Mouse (Mus musculus) midbrain, postnatal 0 days (tissue): ENCODE results near the gene Oxld1. TPM values are rescaled to one million over a fixed set of nuclear protein-coding genes. Genes with fewer than 3 reads are reported as not detected.

Experiments used
- ATAC-seq: fragments of 200-750 bp; cut with Nextera tagmentation; 2 replicates; pipeline ENCODE4 v1.8.0; 2017; ENCODE audit warnings: moderate number of reproducible peaks, mild to moderate bottlenecking, moderate TSS enrichment, moderate library complexity; ENCODE audit not compliant: low FRiP score
- DNase-seq: peaks from one replicate; pipeline ENCODE4 v3.0.0-alpha.2; 2015; ENCODE audit warnings: low spot score
- H3K27ac ChIP-seq: fragments of 300-500 bp; sonication (generic); 2 replicates; pipeline ENCODE4 v1.5.1; 2014; ENCODE audit warnings: low read depth, mild to moderate bottlenecking, low read length, mixed read lengths
- H3K27me3 ChIP-seq: fragments of 300-500 bp; sonication (generic); 2 replicates; pipeline ENCODE4 v1.6.1; 2014; ENCODE audit warnings: low read length, control low read depth, mixed read lengths; ENCODE audit not compliant: insufficient read depth
- H3K36me3 ChIP-seq: fragments of 300-500 bp; sonication (generic); 2 replicates; pipeline ENCODE4 v1.6.1; 2014; ENCODE audit warnings: low read length, control low read depth, mixed read lengths; ENCODE audit not compliant: insufficient read depth
- H3K4me1 ChIP-seq: fragments of 300-500 bp; sonication (generic); 2 replicates; pipeline ENCODE4 v1.6.1; 2014; ENCODE audit warnings: mild to moderate bottlenecking, control low read depth, antibody characterized with exemption, low read length, mixed read lengths; ENCODE audit not compliant: insufficient read depth
- H3K4me2 ChIP-seq: fragments of 300-500 bp; sonication (generic); 2 replicates; pipeline ENCODE4 v1.6.1; 2014; ENCODE audit warnings: low read depth, mild to moderate bottlenecking, low read length, mixed read lengths; ENCODE audit not compliant: poor library complexity, severe bottlenecking
- H3K4me3 ChIP-seq: fragments of 300-500 bp; sonication (generic); 2 replicates; pipeline ENCODE4 v1.5.1; 2014; ENCODE audit warnings: low read depth, mild to moderate bottlenecking, low read length, moderate library complexity
- H3K9ac ChIP-seq: fragments of 300-500 bp; sonication (generic); replicated peaks from 2 replicates; pipeline ENCODE4 v1.6.1; 2014; ENCODE audit warnings: mild to moderate bottlenecking, low read length, moderate library complexity, mixed read lengths; ENCODE audit not compliant: poor library complexity, severe bottlenecking
- H3K9me3 ChIP-seq: fragments of 300-500 bp; sonication (generic); 2 replicates; pipeline ENCODE4 v1.6.1; 2016; ENCODE audit warnings: low read length, control low read depth
- CTCF ChIP-seq: IDR thresholded peaks from 2 replicates; pipeline ENCODE4 v1.5.1; 2016; ENCODE audit warnings: antibody characterized with exemption, mild to moderate bottlenecking
- WGBS: fragments of 180-500 bp; shearing (Covaris S2); extraction: QIAGEN DNeasy Blood & Tissue Kit; methylation state at CpG from one replicate; pipeline ENCODE4 v1.1.7; 2014; 5-methylcytosine and 5-hydroxymethylcytosine counted together
- polyA plus RNA-seq: library from polyadenylated mRNA; unstranded; fragments of >200 nt; fragmentation: Nextera tagmentation; extraction: Ambion mirVana; gene quantifications from 2 replicates; pipeline ENCODE4 v1.2.1, GENCODE M21; 2015
- total RNA-seq: library from RNA; depleted of rRNA; stranded (reverse); fragments of >200 nt; gene quantifications from 2 replicates; pipeline ENCODE4 v1.2.3, GENCODE M21; 2014

Gene Oxld1
- total and polyA plus RNA-seq, 2 experiments from 2014 or later, result 7.9 to 11.4 TPM

DNA sequence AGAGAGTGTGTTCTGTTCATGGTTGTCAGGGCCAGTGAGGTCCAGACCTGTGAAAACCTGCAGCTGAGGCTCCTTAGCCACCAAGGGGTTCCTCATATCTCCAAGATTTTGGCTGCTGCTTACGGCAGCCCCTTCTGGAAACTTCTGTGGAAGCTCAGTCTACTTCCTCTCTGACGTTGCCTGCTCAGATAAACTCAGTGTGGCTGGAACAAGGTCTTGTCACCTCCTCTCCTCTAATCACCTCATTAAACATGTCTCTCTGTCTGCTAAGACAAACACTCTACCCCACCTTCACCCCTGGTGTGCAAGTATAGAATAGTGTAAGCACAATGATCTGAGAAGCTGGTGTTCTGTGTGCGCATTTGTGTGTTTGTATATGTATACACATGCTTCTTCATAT is 12.4 kb downstream of the Oxld1 start:
- ATAC-seq (no peak), DNase-seq (no peak)
- Histone ChIP-seq H3K27me3 (no peaks in the 10 kb centered on the region), H3K9me3 (no peaks in the 10 kb centered on the region), H3K9ac (no peak overlapping the region), H3K4me2 (no peak overlapping the region), H3K36me3 (no peaks in the 10 kb centered on the region), H3K4me1 (no peaks in the 10 kb centered on the region), H3K27ac (no peak overlapping the region), H3K4me3 (no peak overlapping the region)
- WGBS, result 77% methylated on average over 3 of the region's 3 CpGs
- TF ChIP-seq CTCF, result no peak

DNA sequence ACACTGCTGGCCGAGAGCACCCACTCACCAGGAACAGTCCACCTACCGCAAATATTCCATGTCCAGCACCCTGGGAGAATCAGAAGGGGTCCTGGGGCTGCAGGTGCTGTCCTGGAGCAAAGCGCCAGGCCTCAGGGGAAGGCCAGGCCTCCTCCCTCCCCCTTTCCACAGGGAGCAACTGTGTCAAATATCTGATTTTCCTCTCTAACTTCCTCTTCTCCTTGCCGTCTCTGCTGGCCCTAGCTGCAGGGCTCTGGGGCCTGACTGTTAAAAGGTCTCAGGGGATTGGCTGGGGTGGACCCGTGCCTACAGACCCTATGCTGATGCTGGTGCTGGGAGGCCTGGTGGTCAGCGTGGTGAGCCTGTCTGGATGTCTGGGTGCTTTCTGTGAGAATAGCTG is 13.8 kb downstream of the Oxld1 start:
- Histone ChIP-seq H3K36me3 (no peaks in the 10 kb centered on the region), H3K4me2 (no peak overlapping the region), H3K4me3 (no peak overlapping the region), H3K27me3 (no peaks in the 10 kb centered on the region), H3K27ac (no peak overlapping the region), H3K4me1 (no peaks in the 10 kb centered on the region), H3K9me3 (no peaks in the 10 kb centered on the region), H3K9ac (no peak overlapping the region; the same call in 1 of the 2 replicates)
- TF ChIP-seq CTCF, result no peak
- DNase-seq, result no peak
- 74% methylated on average over 6 of the region's 6 CpGs for WGBS
- ATAC-seq, result no peak

DNA sequence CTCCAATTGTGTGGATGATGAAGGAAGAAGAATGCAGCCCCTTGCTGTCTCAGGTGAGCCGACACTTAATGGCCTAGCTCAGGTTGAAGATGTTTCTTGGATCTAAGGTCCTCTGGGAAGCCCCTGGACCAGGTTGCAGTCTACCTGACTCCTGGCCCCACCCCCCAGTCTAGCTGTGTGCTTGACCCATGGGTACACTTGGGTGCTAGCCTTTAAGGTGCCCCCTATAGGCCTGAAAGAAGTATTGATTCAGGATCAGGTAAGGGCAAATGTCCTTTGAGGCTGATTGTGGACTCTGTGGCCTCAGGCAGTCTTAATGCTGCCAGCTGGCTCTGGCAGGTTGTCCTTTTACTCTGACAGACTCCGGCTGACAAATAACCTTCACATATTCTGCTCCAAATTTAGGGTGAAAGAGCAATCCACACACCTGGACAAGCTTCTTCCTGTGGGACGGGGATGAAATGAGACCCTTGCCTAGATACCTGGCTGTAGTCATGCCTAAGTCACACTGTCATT is 15.0 kb downstream of the Oxld1 start:
- H3K9me3 ChIP-seq, result no peaks in the 10 kb centered on the region
- TF ChIP-seq CTCF, result no peak
- no peak overlapping the region for H3K4me3 ChIP-seq
- DNase-seq (no peak), ATAC-seq (no peak)
- WGBS, result 73% methylated on average over 3 of the region's 3 CpGs
- no peak overlapping the region for H3K4me2 ChIP-seq
- H3K27ac ChIP-seq, result no peak overlapping the region
- no peaks in the 10 kb centered on the region for H3K4me1 ChIP-seq
- H3K36me3 ChIP-seq, result no peaks in the 10 kb centered on the region
- no peaks in the 10 kb centered on the region for H3K27me3 ChIP-seq
- H3K9ac ChIP-seq, result no peak overlapping the region

- H3K4me1 ChIP-seq, result no peaks in the 10 kb centered on the region
- H3K36me3 ChIP-seq, result no peaks in the 10 kb centered on the region
- H3K4me2 ChIP-seq, result no peak within 1 kb of the TSS
- H3K9ac ChIP-seq, result no peak within 1 kb of the TSS
- no peak within 1 kb of the TSS for H3K27ac ChIP-seq
- 90% methylated on average over 3 of the region's 3 CpGs for WGBS
- H3K9me3 ChIP-seq, result no peaks in the 10 kb centered on the region
- no peaks in the 10 kb centered on the region for H3K27me3 ChIP-seq
- no peak within 1 kb of the TSS for H3K4me3 ChIP-seq
- DNase-seq (no peak), ATAC-seq (no peak)
- no peak for TF ChIP-seq CTCF
Measured at GRCm38 (mm10) chr11:120442344-120442743, 15.5 kb downstream of the Oxld1 start, which contains the start of gene Tspan10. Tspan10 (plus strand) TSS chr11:120442644.

DNA sequence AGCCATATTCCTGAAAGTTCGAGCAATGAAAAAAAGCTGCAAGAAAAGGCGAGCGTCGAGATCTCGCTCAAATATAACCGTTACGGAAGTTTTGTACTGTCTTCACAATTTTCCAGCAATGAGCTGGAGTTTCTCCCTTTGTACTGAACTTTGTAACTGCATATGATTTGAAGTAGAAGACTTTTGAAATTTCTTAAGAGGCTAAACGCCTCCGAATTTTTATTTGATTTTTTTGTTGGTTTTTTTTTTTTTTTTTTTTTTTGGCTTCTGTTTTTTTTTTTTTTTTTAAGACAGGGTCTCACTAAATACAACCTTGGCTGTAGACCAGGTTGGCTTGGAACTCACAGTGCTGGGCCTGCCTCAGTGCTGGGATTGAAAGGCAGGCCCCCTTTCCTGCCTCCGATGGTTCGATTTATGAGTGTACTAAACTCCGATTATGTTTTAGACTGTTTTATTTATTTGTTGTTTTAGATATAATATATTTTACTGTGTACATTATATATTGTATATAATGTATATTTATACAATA is 19.9 kb downstream of the Oxld1 start:
- no peak for TF ChIP-seq CTCF
- H3K4me3 ChIP-seq, result peak overlapping the region; percentile 80
- ATAC-seq, result no peak
- WGBS, result 29% methylated on average over 12 of the region's 12 CpGs
- no peaks in the 10 kb centered on the region for H3K27me3 ChIP-seq
- peak overlapping the region; percentile 79 for H3K4me2 ChIP-seq
- no peak overlapping the region for H3K27ac ChIP-seq
- no peak overlapping the region for H3K9ac ChIP-seq
- peaks cover 15% of the 10 kb centered on the region for H3K36me3 ChIP-seq
- H3K4me1 ChIP-seq, result peaks cover 11% of the 10 kb centered on the region
- no peaks in the 10 kb centered on the region for H3K9me3 ChIP-seq
- DNase-seq, result peak; percentile 14

GRCm38 (mm10) chr11:120437152-120437856 is 20.6 kb downstream of the Oxld1 start, which contains the start of gene Nploc4:
Nploc4 (minus strand) TSS chr11:120437708.
- Histone ChIP-seq H3K4me3 (peak within 1 kb of the TSS; percentile 80), H3K4me1 (peaks cover 11% of the 10 kb centered on the region), H3K27me3 (no peaks in the 10 kb centered on the region), H3K36me3 (peaks cover 21% of the 10 kb centered on the region), H3K27ac (peak within 1 kb of the TSS; percentile 68), H3K4me2 (peak within 1 kb of the TSS; percentile 79), H3K9ac (peak within 1 kb of the TSS; percentile 79), H3K9me3 (no peaks in the 10 kb centered on the region)
- 0% methylated on average over 49 of the region's 77 CpGs for WGBS
- peak; percentile 90 for DNase-seq
- TF ChIP-seq CTCF, result no peak; the same call in 1 of the 2 replicates
- ATAC-seq, result peak; percentile 82
